Mouse (Mus musculus): Measurements from ENCODE around the gene Ube2e3. TPM values are rescaled to one million over a fixed set of nuclear protein-coding genes. Genes with fewer than 3 reads are reported as not detected.

The Ube2e3 gene
- polyA plus RNA-seq, 1 experiment, result 28.9 TPM

- peaks cover 6% of the 10 kb centered on the region for H3K4me1 ChIP-seq (ENCODE audit: control insufficient read depth, insufficient read depth, insufficient read length, low read length)
- H3K4me3 ChIP-seq (ENCODE audit: insufficient read depth, low read depth, low read length), result peak overlapping the region; percentile 79
- no peak overlapping the region for H3K27ac ChIP-seq (replicated peaks; ENCODE audit: low read depth, low read length)
Observed at GRCm38 (mm10) chr2:78869721-78870442, 2.0 kb downstream of the Ube2e3 start.

GRCm38 (mm10) chr2:78870443-78871025, 2.6 kb downstream of the Ube2e3 start:
- Histone ChIP-seq H3K27ac (replicated peaks; ENCODE audit: low read depth, low read length) (no peak overlapping the region), H3K4me3 (ENCODE audit: insufficient read depth, low read depth, low read length) (peak overlapping the region; percentile 79), H3K4me1 (ENCODE audit: control insufficient read depth, insufficient read depth, insufficient read length, low read length) (peaks cover 7% of the 10 kb centered on the region)

- H3K4me3 ChIP-seq (ENCODE audit: insufficient read depth, low read depth, low read length), result no peak overlapping the region
- no peak overlapping the region for H3K27ac ChIP-seq (replicated peaks; ENCODE audit: low read depth, low read length)
Observed at GRCm38 (mm10) chr2:78871971-78872860, 4.3 kb downstream of the Ube2e3 start.

GRCm38 (mm10) chr2:78873946-78874345, 6.0 kb downstream of the Ube2e3 start:
- Histone ChIP-seq H3K4me3 (ENCODE audit: insufficient read depth, low read depth, low read length) (no peak overlapping the region), H3K4me1 (ENCODE audit: control insufficient read depth, insufficient read depth, insufficient read length, low read length) (peaks cover 13% of the 10 kb centered on the region), H3K27ac (replicated peaks; ENCODE audit: low read depth, low read length) (no peak overlapping the region)

More at GRCm38 (mm10) chr2:78871971-78872860, 4.3 kb downstream of the Ube2e3 start:
- H3K4me1 ChIP-seq (ENCODE audit: control insufficient read depth, insufficient read depth, insufficient read length, low read length), result peaks cover 10% of the 10 kb centered on the region

DNA sequence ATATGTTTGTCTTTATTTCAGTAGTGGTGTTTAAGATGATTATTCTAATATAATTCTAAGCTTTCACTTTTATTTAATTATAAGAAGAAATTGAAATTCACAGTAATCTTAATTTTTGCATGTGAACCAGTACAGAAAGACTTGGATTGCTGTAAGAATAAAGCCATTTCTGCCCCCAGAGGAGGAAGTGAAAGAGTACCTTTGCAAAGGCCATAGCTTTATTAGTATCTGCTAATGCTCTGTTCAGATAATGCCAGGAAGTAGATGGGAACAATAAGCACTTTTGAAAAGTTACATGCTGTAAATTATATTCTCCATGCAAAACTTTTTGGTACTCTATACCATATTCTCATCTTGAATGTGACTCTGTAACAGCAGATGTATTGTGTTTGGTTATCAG, 8.1 kb downstream of the Ube2e3 start:
- no peak overlapping the region for H3K4me3 ChIP-seq (ENCODE audit: insufficient read depth, low read depth, low read length)
- H3K27ac ChIP-seq (replicated peaks; ENCODE audit: low read depth, low read length), result no peak overlapping the region
- H3K4me1 ChIP-seq (ENCODE audit: control insufficient read depth, insufficient read depth, insufficient read length, low read length), result peaks cover 10% of the 10 kb centered on the region; the same call in 1 of the 2 replicates

GRCm38 (mm10) chr2:78882068-78882467, 14.1 kb downstream of the Ube2e3 start:
- no peak overlapping the region for H3K4me3 ChIP-seq (ENCODE audit: insufficient read depth, low read depth, low read length)

GRCm38 (mm10) chr2:78882743-78883433, 15.0 kb downstream of the Ube2e3 start:
- no peak overlapping the region for H3K4me3 ChIP-seq (ENCODE audit: insufficient read depth, low read depth, low read length)
- H3K4me1 ChIP-seq (ENCODE audit: control insufficient read depth, insufficient read depth, insufficient read length, low read length), result peaks cover 3% of the 10 kb centered on the region; the same call in 1 of the 2 replicates

More at GRCm38 (mm10) chr2:78882068-78882467, 14.1 kb downstream of the Ube2e3 start:
- H3K27ac ChIP-seq (replicated peaks; ENCODE audit: low read depth, low read length), result no peak overlapping the region
- peaks cover 4% of the 10 kb centered on the region; the same call in 1 of the 2 replicates for H3K4me1 ChIP-seq (ENCODE audit: control insufficient read depth, insufficient read depth, insufficient read length, low read length)

DNA sequence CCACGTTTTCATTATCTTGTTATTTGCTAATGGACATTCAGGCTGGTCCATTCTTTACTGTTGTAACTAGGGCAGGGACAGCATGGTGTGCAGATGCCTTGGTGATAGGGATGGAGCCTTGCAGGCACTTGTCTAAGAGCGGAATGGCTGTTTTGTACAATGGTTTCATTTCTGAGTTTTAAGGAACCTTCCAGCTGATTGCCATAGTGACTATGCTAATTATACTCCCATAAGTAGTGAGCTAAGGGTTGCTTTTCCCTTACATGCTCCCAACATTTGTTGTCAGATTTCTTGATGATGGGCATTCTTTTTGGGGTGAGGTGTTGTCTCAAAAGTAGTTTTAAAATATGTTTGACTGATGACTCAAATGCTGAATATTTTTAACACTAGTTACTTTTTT, 18.5 kb downstream of the Ube2e3 start:
- no peaks in the 10 kb centered on the region; the same call in 1 of the 2 replicates for H3K4me1 ChIP-seq (ENCODE audit: control insufficient read depth, insufficient read depth, insufficient read length, low read length)
- no peak overlapping the region for H3K4me3 ChIP-seq (ENCODE audit: insufficient read depth, low read depth, low read length)
- H3K27ac ChIP-seq (replicated peaks; ENCODE audit: low read depth, low read length), result no peak overlapping the region

More at GRCm38 (mm10) chr2:78882743-78883433, 15.0 kb downstream of the Ube2e3 start:
- no peak overlapping the region for H3K27ac ChIP-seq (replicated peaks; ENCODE audit: low read depth, low read length)

- no peak overlapping the region for H3K27ac ChIP-seq (replicated peaks; ENCODE audit: low read depth, low read length)
- H3K4me3 ChIP-seq (ENCODE audit: insufficient read depth, low read depth, low read length), result no peak overlapping the region
- H3K4me1 ChIP-seq (ENCODE audit: control insufficient read depth, insufficient read depth, insufficient read length, low read length), result peaks cover 4% of the 10 kb centered on the region; the same call in 1 of the 2 replicates
Observed at GRCm38 (mm10) chr2:78888190-78888589, 20.3 kb downstream of the Ube2e3 start.

DNA sequence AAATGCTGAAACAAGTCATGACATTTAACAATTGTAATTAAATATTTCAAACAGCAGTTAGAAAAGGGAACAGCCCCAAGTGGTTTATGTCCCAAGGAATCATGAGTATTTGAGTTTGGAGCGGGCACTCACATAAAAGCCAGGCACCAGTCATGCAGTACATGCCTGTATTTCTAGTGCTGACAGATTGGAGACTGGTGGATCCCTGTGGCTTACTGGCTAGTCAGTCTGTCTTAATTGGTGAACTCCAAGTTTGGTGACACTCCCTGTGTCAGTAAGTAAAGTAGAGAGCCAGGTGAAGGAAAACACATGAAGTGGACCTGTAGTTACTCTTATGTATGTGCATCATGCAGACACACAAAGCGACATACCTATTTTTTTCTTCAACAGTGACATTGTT, 27.3 kb downstream of the Ube2e3 start:
- no peak overlapping the region for H3K27ac ChIP-seq (replicated peaks; ENCODE audit: low read depth, low read length)
- H3K4me1 ChIP-seq (ENCODE audit: control insufficient read depth, insufficient read depth, insufficient read length, low read length), result 0 out of 2 replicates have a peak, but pooled peaks cover 4% of the 10 kb centered on the region
- no peak overlapping the region for H3K4me3 ChIP-seq (ENCODE audit: insufficient read depth, low read depth, low read length)

DNA sequence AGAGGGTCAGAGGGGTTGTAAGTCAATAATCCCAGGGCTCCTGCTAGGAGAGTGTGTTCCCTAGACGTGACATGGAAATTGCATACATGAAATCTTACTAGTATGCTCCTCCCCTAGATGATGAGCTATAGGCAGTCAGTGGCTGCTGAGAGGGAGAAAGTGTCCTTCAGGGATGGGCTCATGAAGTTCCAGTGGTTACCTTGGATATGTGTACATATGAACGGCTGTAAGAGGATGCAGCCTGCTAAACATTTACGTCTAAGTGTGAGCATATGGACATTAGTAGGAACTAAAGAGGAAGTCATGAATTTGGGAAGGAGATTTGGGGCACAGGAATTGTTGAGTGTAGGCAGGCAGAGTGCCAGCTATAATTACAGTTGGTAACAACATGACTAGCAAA, 38.0 kb downstream of the Ube2e3 start:
- Histone ChIP-seq H3K4me3 (ENCODE audit: insufficient read depth, low read depth, low read length) (no peak overlapping the region), H3K4me1 (ENCODE audit: control insufficient read depth, insufficient read depth, insufficient read length, low read length) (peaks cover 8% of the 10 kb centered on the region), H3K27ac (replicated peaks; ENCODE audit: low read depth, low read length) (no peak overlapping the region)

DNA sequence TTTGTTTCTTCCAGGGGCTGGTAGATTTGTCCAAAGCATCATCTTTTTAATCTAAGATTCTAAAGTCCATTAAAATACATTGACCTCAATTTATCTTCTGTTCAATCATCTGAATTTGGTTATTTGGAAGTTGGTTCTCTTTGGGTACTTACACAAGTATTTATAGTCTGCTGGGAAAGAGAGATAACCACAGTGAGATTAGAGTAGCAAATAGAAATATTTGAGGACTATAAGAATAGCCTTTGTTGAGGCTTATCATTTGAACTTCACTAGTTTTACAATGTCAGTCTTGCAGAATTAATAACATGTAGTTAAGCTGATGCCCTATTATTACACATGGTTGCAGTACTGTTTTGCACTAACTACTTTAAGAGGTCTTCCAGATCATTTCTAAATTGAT, 43.6 kb downstream of the Ube2e3 start:
- Histone ChIP-seq H3K4me1 (ENCODE audit: control insufficient read depth, insufficient read depth, insufficient read length, low read length) (peaks cover 3% of the 10 kb centered on the region; the same call in 1 of the 2 replicates), H3K27ac (replicated peaks; ENCODE audit: low read depth, low read length) (no peak overlapping the region), H3K4me3 (ENCODE audit: insufficient read depth, low read depth, low read length) (no peak overlapping the region)

- H3K4me1 ChIP-seq (ENCODE audit: control insufficient read depth, insufficient read depth, insufficient read length, low read length), result no peaks in the 10 kb centered on the region
- H3K27ac ChIP-seq (replicated peaks; ENCODE audit: low read depth, low read length), result no peak overlapping the region
- no peak overlapping the region for H3K4me3 ChIP-seq (ENCODE audit: insufficient read depth, low read depth, low read length)
Observed at GRCm38 (mm10) chr2:78914861-78915260, 46.9 kb downstream of the Ube2e3 start.

DNA sequence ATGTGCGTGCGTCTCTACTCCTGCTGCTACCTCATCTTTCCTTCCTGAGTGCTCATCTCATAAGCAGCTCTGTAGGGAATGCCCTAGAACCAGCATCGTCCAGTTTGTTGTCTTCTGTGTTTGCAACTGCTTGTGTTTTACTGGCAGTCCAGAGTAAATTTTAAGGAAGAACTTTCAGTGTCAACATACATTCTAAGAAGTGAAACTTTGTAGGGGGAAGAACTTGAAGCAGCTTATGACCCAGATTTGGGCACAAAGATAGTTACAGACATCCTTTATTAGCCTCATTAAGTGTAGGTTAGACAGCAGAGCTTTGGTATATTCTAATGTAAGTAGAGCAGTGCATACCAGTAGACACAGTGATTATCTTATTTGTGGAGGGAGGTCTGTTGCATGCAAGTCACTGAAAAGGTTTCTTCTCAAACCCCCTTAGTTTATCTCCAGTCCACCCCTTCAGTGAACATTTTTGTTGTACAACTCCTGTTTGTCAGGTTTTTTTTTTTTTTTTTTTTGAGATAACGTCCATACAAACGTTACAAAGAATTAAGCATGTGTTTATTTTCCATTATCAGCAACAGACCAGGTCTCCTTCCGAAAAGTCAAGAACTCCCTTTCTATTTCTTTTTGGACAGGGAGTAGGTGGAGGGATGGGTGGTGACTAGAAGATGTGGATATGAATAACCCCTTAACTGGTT, 55.2 kb downstream of the Ube2e3 start:
- Histone ChIP-seq H3K27ac (replicated peaks; ENCODE audit: low read depth, low read length) (no peak overlapping the region), H3K4me1 (ENCODE audit: control insufficient read depth, insufficient read depth, insufficient read length, low read length) (no peaks in the 10 kb centered on the region; the same call in 1 of the 2 replicates), H3K4me3 (ENCODE audit: insufficient read depth, low read depth, low read length) (no peak overlapping the region)

Measured in brown adipose tissue, adult 24 weeks (tissue).